ENCODE assay signal across 13 mouse cellular contexts in the genomic region with DNA sequence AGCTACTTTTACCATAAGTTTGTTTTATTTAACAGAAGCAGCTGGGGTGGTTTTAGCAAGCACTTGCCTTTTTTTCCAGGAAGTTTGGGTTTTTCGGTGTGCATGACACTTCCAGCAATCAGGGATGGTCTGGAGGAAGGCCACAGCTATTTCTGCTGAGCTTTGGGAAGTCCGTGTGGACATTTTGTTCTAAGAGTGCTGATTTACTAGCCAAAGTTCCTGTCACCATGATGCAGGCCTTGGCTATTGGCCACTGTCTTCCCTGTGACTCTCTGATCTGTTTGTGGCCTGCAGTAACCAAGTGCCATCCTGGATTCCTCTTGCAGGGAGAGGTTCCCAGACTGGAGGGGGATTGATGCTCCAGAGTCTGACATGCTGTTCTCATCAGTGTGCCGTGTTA. TPM values are rescaled to one million over a fixed set of nuclear protein-coding genes. Genes with fewer than 3 reads are reported as not detected.
DNase-seq lines count a peak whose midpoint lies in the region; ATAC-seq and TF ChIP-seq lines count a peak whose summit lies in the region.
"Had no signal": no experiment of that assay in that cellular context is flagged by ENCODE, and none has a peak within 500 bp of the region (broad histone marks: within the 10 kb centered on the region; RNA-seq: fewer than 3 reads in every experiment).

No protein-coding gene starts in this region.

- DNase-seq in left cerebral cortex, adult 2 months (ENCODE audit: extremely low spot score in 1 of 2, low spot score in 2 of 2) = no peak
- no peak for DNase-seq in left cerebral cortex, postnatal 36 days (ENCODE audit: low spot score in 2 of 2)
- no peak for DNase-seq in heart, embryonic 10.5 days (ENCODE audit: low spot score)
- DNase-seq in kidney, postnatal 36 days = peak; percentile 66 to 84
- DNase-seq in spleen, adult 12 weeks (ENCODE audit: low spot score) = no peak
- DNase-seq: embryo, embryonic 11 days; lung, embryonic 14.5 days; retina, postnatal 1 day; thymus, postnatal 25 days had no signal

- peaks cover 21% of the 10 kb centered on the region for H3K36me3 ChIP-seq in embryonic facial prominence, embryonic 15.5 days
- H3K36me3 ChIP-seq in heart, embryonic 10.5 days = peaks cover 31% of the 10 kb centered on the region
- peaks cover 23% of the 10 kb centered on the region for H3K36me3 ChIP-seq in forebrain, embryonic 12.5 days (replicated peaks)

- no peak overlapping the region for H3K9ac ChIP-seq in embryonic facial prominence, embryonic 15.5 days
- H3K9ac ChIP-seq in forebrain, embryonic 12.5 days = no peak overlapping the region
- H3K9ac ChIP-seq: lung, embryonic 14.5 days had no signal

- no peak overlapping the region for H3K4me2 ChIP-seq in embryonic facial prominence, embryonic 15.5 days (replicated peaks)
- H3K4me2 ChIP-seq in forebrain, embryonic 12.5 days = no peak overlapping the region
- H3K4me2 ChIP-seq: lung, embryonic 14.5 days had no signal

- no peak for TF ChIP-seq CTCF in left cerebral cortex, adult 2 months (IDR thresholded peaks at IDR 0.05)

- H3K27ac ChIP-seq in left cerebral cortex, adult 2 months = peak overlapping the region; percentile 63; the same call in 1 of the 2 replicates
- H3K27ac ChIP-seq in embryonic facial prominence, embryonic 15.5 days (replicated peaks) = peak overlapping the region; percentile 45; the same call in 1 of the 2 replicates
- H3K27ac ChIP-seq in heart, embryonic 10.5 days = peak overlapping the region; percentile 73
- no peak overlapping the region for H3K27ac ChIP-seq in forebrain, embryonic 12.5 days

- ATAC-seq in embryonic facial prominence, embryonic 15.5 days (ENCODE audit: insufficient number of reproducible peaks, low FRiP score, low TSS enrichment, low read depth) = no peak
- no peak for ATAC-seq in forebrain, embryonic 12.5 days (ENCODE audit: low FRiP score)
- ATAC-seq: inflammation-experienced regulatory T-cells, adult 6 months had no signal

- 58% methylated on average over 3 of the region's 3 CpGs for WGBS in embryonic facial prominence, embryonic 15.5 days
- 69% methylated on average over 3 of the region's 3 CpGs for WGBS in heart, embryonic 10.5 days
- WGBS in forebrain, embryonic 12.5 days = 83% methylated on average over 3 of the region's 3 CpGs

- H3K4me1 ChIP-seq in embryonic facial prominence, embryonic 15.5 days = peaks cover 4% of the 10 kb centered on the region; the same call in 1 of the 2 replicates
- peaks cover 42% of the 10 kb centered on the region for H3K4me1 ChIP-seq in heart, embryonic 10.5 days
- H3K4me1 ChIP-seq in forebrain, embryonic 12.5 days = peaks cover 14% of the 10 kb centered on the region

- H3K27me3 ChIP-seq in embryonic facial prominence, embryonic 15.5 days = no peaks in the 10 kb centered on the region
- no peaks in the 10 kb centered on the region for H3K27me3 ChIP-seq in heart, embryonic 10.5 days (ENCODE audit: insufficient read depth, poor library complexity, severe bottlenecking)
- H3K27me3 ChIP-seq in forebrain, embryonic 12.5 days = no peaks in the 10 kb centered on the region

- intact Hi-C loops in left cerebral cortex, adult 2 months (cut with DNase I) = no loop called here
- intact Hi-C loops in left cerebral cortex, postnatal 36 days (cut with DNase I) = no loop called here

- H3K9me3 ChIP-seq in embryonic facial prominence, embryonic 15.5 days (replicated peaks) = no peaks in the 10 kb centered on the region
- H3K9me3 ChIP-seq in heart, embryonic 10.5 days = no peaks in the 10 kb centered on the region
- H3K9me3 ChIP-seq in forebrain, embryonic 12.5 days = no peaks in the 10 kb centered on the region

- no peak overlapping the region for H3K4me3 ChIP-seq in left cerebral cortex, adult 2 months
- H3K4me3 ChIP-seq in embryonic facial prominence, embryonic 15.5 days (replicated peaks) = no peak overlapping the region
- H3K4me3 ChIP-seq in heart, embryonic 10.5 days = no peak overlapping the region
- H3K4me3 ChIP-seq in forebrain, embryonic 12.5 days (replicated peaks) = no peak overlapping the region
- H3K4me3 ChIP-seq: myocyte had no signal

RNA-seq across cellular contexts. Expression of gene Mtmr12, which starts 39.0 kb away (rescaled TPM):
- 10 to 100 TPM; 54.9 to 55.6 TPM for total RNA-seq in left cerebral cortex, adult 2 months (2021)
- 10 to 100 TPM; 41.4 to 47.3 TPM for total RNA-seq in left cerebral cortex, postnatal 36 days (2021)
- 14.6 and 16.2 TPM in 2 replicates for polyA plus RNA-seq in embryonic facial prominence, embryonic 15.5 days (2015; fragmentation: Nextera tagmentation; extraction: Ambion mirVana)
- 18.7 and 19.0 TPM in 2 replicates for polyA plus RNA-seq in heart, embryonic 10.5 days (2016; fragmentation: Nextera tagmentation; extraction: Ambion mirVana)
- polyA plus RNA-seq in forebrain, embryonic 12.5 days (2016; fragmentation: Nextera tagmentation; extraction: Ambion mirVana) = 15.7 and 16.3 TPM in 2 replicates

Comparison
In these comparisons a context has a peak if more than half of its experiments do, and no peak if none do; other contexts are left out.
1. DNase-seq: peak in kidney, postnatal 36 days (2 of 2); none in left cerebral cortex, adult 2 months (0 of 2), left cerebral cortex, postnatal 36 days (0 of 2), heart, embryonic 10.5 days (single experiment) and spleen, adult 12 weeks (single experiment).